Mouse (Mus musculus): ENCODE data around the gene Cfap45. TPM values are rescaled to one million over a fixed set of nuclear protein-coding genes. Genes with fewer than 3 reads are reported as not detected.

Cfap45 gene
- polyA plus RNA-seq, 1 experiment from 2014 or later, result 4.2 TPM

- H3K4me2 ChIP-seq, result peak overlapping the region; percentile 48; the same call in 1 of the 2 replicates
- WGBS, result 61% methylated on average over 5 of the region's 5 CpGs
- no peak for DNase-seq
- peaks cover 44% of the 10 kb centered on the region for H3K36me3 ChIP-seq (ENCODE audit: insufficient read depth)
- no peaks in the 10 kb centered on the region for H3K9me3 ChIP-seq (ENCODE audit: low read depth, low read length)
- ATAC-seq (ENCODE audit: insufficient read depth), result no peak
- no peaks in the 10 kb centered on the region for H3K27me3 ChIP-seq (ENCODE audit: insufficient read depth, low read length)
- H3K9ac ChIP-seq, result no peak overlapping the region
- TF ChIP-seq CTCF (IDR thresholded peaks at IDR 0.05; ENCODE audit: low read depth), result no peak
- H3K4me3 ChIP-seq (ENCODE audit: low read depth, low read length), result no peak overlapping the region
- peak overlapping the region; percentile 86 for H3K27ac ChIP-seq (ENCODE audit: low read depth)
- peaks cover 23% of the 10 kb centered on the region for H3K4me1 ChIP-seq (ENCODE audit: insufficient read depth)
Measured at GRCm38 (mm10) chr1:172509235-172509634, 11.4 kb upstream of the Cfap45 start.

GRCm38 (mm10) chr1:172509983-172510382, 10.6 kb upstream of the Cfap45 start:
- Histone ChIP-seq H3K27ac (ENCODE audit: low read depth) (peak overlapping the region; percentile 86), H3K9ac (no peak overlapping the region), H3K36me3 (ENCODE audit: insufficient read depth) (peaks cover 41% of the 10 kb centered on the region), H3K27me3 (ENCODE audit: insufficient read depth, low read length) (no peaks in the 10 kb centered on the region), H3K9me3 (ENCODE audit: low read depth, low read length) (no peaks in the 10 kb centered on the region), H3K4me3 (ENCODE audit: low read depth, low read length) (no peak overlapping the region), H3K4me1 (ENCODE audit: insufficient read depth) (peaks cover 22% of the 10 kb centered on the region), H3K4me2 (peak overlapping the region; percentile 48)
- TF ChIP-seq CTCF (IDR thresholded peaks at IDR 0.05; ENCODE audit: low read depth), result no peak
- WGBS, result 40% methylated on average over 8 of the region's 8 CpGs
- ATAC-seq (ENCODE audit: insufficient read depth) (peak; percentile 21), DNase-seq (peak; percentile 47)

GRCm38 (mm10) chr1:172510421-172510972, 10.1 kb upstream of the Cfap45 start:
- Histone ChIP-seq H3K4me3 (ENCODE audit: low read depth, low read length) (no peak overlapping the region), H3K27me3 (ENCODE audit: insufficient read depth, low read length) (no peaks in the 10 kb centered on the region), H3K4me2 (peak overlapping the region; percentile 48), H3K9ac (no peak overlapping the region), H3K36me3 (ENCODE audit: insufficient read depth) (peaks cover 36% of the 10 kb centered on the region), H3K27ac (ENCODE audit: low read depth) (peak overlapping the region; percentile 86), H3K9me3 (ENCODE audit: low read depth, low read length) (no peaks in the 10 kb centered on the region), H3K4me1 (ENCODE audit: insufficient read depth) (peaks cover 23% of the 10 kb centered on the region)
- 27% methylated on average over 13 of the region's 13 CpGs for WGBS
- DNase-seq, result peak; percentile 52
- TF ChIP-seq CTCF (IDR thresholded peaks at IDR 0.05; ENCODE audit: low read depth), result no peak; the same call in 1 of the 2 replicates
- ATAC-seq (ENCODE audit: insufficient read depth), result peak; percentile 11

GRCm38 (mm10) chr1:172512962-172513361, 7.6 kb upstream of the Cfap45 start:
- 18% methylated on average over 13 of the region's 13 CpGs for WGBS
- H3K4me3 ChIP-seq (ENCODE audit: low read depth, low read length), result no peak overlapping the region

GRCm38 (mm10) chr1:172513525-172514212, 6.9 kb upstream of the Cfap45 start:
- WGBS, result 43% methylated on average over 17 of the region's 17 CpGs
- TF ChIP-seq CTCF (IDR thresholded peaks at IDR 0.05; ENCODE audit: low read depth), result no peak
- Histone ChIP-seq H3K4me1 (ENCODE audit: insufficient read depth) (peaks cover 23% of the 10 kb centered on the region), H3K4me2 (peak overlapping the region; percentile 41), H3K36me3 (ENCODE audit: insufficient read depth) (peaks cover 6% of the 10 kb centered on the region; the same call in 1 of the 2 replicates), H3K9me3 (ENCODE audit: low read depth, low read length) (peaks cover 6% of the 10 kb centered on the region; the same call in 1 of the 2 replicates), H3K27ac (ENCODE audit: low read depth) (peak overlapping the region; percentile 60), H3K4me3 (ENCODE audit: low read depth, low read length) (no peak overlapping the region), H3K9ac (no peak overlapping the region), H3K27me3 (ENCODE audit: insufficient read depth, low read length) (no peaks in the 10 kb centered on the region)
- DNase-seq (peak; percentile 74), ATAC-seq (ENCODE audit: insufficient read depth) (peak; percentile 72; the same call in 1 of the 2 replicates)

More at GRCm38 (mm10) chr1:172512962-172513361, 7.6 kb upstream of the Cfap45 start:
- TF ChIP-seq CTCF (IDR thresholded peaks at IDR 0.05; ENCODE audit: low read depth), result peak; percentile 27
- Histone ChIP-seq H3K27ac (ENCODE audit: low read depth) (peak overlapping the region; percentile 60), H3K4me1 (ENCODE audit: insufficient read depth) (peaks cover 23% of the 10 kb centered on the region), H3K36me3 (ENCODE audit: insufficient read depth) (peaks cover 13% of the 10 kb centered on the region), H3K9ac (no peak overlapping the region; the same call in 1 of the 2 replicates), H3K4me2 (peak overlapping the region; percentile 41), H3K27me3 (ENCODE audit: insufficient read depth, low read length) (no peaks in the 10 kb centered on the region), H3K9me3 (ENCODE audit: low read depth, low read length) (peaks cover 6% of the 10 kb centered on the region; the same call in 1 of the 2 replicates)
- peak; percentile 79 for DNase-seq
- ATAC-seq (ENCODE audit: insufficient read depth), result peak; percentile 17; the same call in 1 of the 2 replicates

- peaks cover 1% of the 10 kb centered on the region; the same call in 1 of the 2 replicates for H3K36me3 ChIP-seq (ENCODE audit: insufficient read depth)
- no peaks in the 10 kb centered on the region for H3K27me3 ChIP-seq (ENCODE audit: insufficient read depth, low read length)
- no peak for ATAC-seq (ENCODE audit: insufficient read depth)
- no peak for DNase-seq
- peaks cover 6% of the 10 kb centered on the region; the same call in 1 of the 2 replicates for H3K9me3 ChIP-seq (ENCODE audit: low read depth, low read length)
- H3K9ac ChIP-seq, result no peak overlapping the region
- H3K27ac ChIP-seq (ENCODE audit: low read depth), result peak overlapping the region; percentile 60
- H3K4me1 ChIP-seq (ENCODE audit: insufficient read depth), result peaks cover 23% of the 10 kb centered on the region
- no peak overlapping the region for H3K4me2 ChIP-seq
- WGBS, result 59% methylated on average over 4 of the region's 4 CpGs
- TF ChIP-seq CTCF (IDR thresholded peaks at IDR 0.05; ENCODE audit: low read depth), result no peak
- H3K4me3 ChIP-seq (ENCODE audit: low read depth, low read length), result no peak overlapping the region
Measured at GRCm38 (mm10) chr1:172514213-172514529, 6.4 kb upstream of the Cfap45 start.

- H3K27ac ChIP-seq (ENCODE audit: low read depth), result peak overlapping the region; percentile 60
Measured at GRCm38 (mm10) chr1:172514551-172515268, 5.9 kb upstream of the Cfap45 start.

More at GRCm38 (mm10) chr1:172514551-172515268, 5.9 kb upstream of the Cfap45 start:
- WGBS, result 66% methylated on average over 7 of the region's 7 CpGs
- Histone ChIP-seq H3K4me1 (ENCODE audit: insufficient read depth) (peaks cover 25% of the 10 kb centered on the region), H3K4me3 (ENCODE audit: low read depth, low read length) (no peak overlapping the region), H3K27me3 (ENCODE audit: insufficient read depth, low read length) (no peaks in the 10 kb centered on the region), H3K9me3 (ENCODE audit: low read depth, low read length) (peaks cover 6% of the 10 kb centered on the region; the same call in 1 of the 2 replicates), H3K36me3 (ENCODE audit: insufficient read depth) (no peaks in the 10 kb centered on the region), H3K4me2 (no peak overlapping the region), H3K9ac (no peak overlapping the region)
- ATAC-seq (ENCODE audit: insufficient read depth) (no peak), DNase-seq (no peak)
- no peak for TF ChIP-seq CTCF (IDR thresholded peaks at IDR 0.05; ENCODE audit: low read depth)
